In the genomic region with DNA sequence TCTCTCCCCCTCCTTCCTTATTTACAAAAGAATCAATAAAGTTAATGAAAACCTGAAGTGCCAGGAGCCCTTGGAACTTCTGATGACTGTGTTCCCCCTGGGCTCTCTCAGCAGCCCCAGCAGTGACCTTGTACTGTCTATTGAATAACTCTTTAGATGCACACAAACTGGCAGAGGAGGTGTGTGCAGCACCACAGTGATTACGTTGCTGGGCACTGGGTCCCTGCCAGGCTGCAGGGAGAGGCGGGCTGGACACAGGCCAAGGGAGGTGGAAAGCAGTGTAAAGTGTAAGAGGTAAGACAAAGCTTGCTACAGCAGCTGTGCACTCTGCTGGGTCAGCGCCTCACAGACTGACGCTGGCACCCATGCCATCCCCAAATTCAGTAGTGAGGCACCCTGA, we compare ENCODE assay signal across 9 mouse cellular contexts.
DNase-seq lines count a peak whose midpoint lies in the region; ATAC-seq and TF ChIP-seq lines count a peak whose summit lies in the region.
"Had no signal": no experiment of that assay in that cellular context is flagged by ENCODE, and none has a peak within 500 bp of the region (broad histone marks: within the 10 kb centered on the region; RNA-seq: fewer than 3 reads in every experiment).

No protein-coding gene starts in this region.

- no peaks in the 10 kb centered on the region for H3K9me3 ChIP-seq in hindbrain, embryonic 14.5 days (ENCODE audit: control insufficient read depth, low read length)
- H3K9me3 ChIP-seq in hindbrain, embryonic 12.5 days (replicated peaks), result no peaks in the 10 kb centered on the region
- H3K9me3 ChIP-seq in stomach, postnatal 0 days (ENCODE audit: control insufficient read depth, low read length), result no peaks in the 10 kb centered on the region
- H3K9me3 ChIP-seq: limb, embryonic 13.5 days had no signal

- DNase-seq in hindbrain, embryonic 14.5 days (ENCODE audit: low spot score), result peak; percentile 45
- peak; percentile 57 for DNase-seq in testis, postnatal 10 days (ENCODE audit: low spot score)
- no peak for DNase-seq in testis, postnatal 14 days (ENCODE audit: low spot score)
- peak; percentile 74 for DNase-seq in kidney, postnatal 10 days
- DNase-seq in stomach, postnatal 0 days (ENCODE audit: low spot score), result peak; percentile 88
- DNase-seq in gastrocnemius, postnatal 25 days, result no peak

- no peak overlapping the region for H3K27ac ChIP-seq in hindbrain, embryonic 14.5 days
- H3K27ac ChIP-seq in hindbrain, embryonic 12.5 days, result no peak overlapping the region
- H3K27ac ChIP-seq in stomach, postnatal 0 days (replicated peaks), result no peak overlapping the region

- no peak overlapping the region for H3K4me2 ChIP-seq in hindbrain, embryonic 14.5 days (replicated peaks)
- no peak overlapping the region for H3K4me2 ChIP-seq in hindbrain, embryonic 12.5 days (replicated peaks)
- H3K4me2 ChIP-seq in stomach, postnatal 0 days (replicated peaks; ENCODE audit: low read depth), result no peak overlapping the region
- H3K4me2 ChIP-seq: limb, embryonic 13.5 days had no signal

- H3K9ac ChIP-seq in hindbrain, embryonic 14.5 days, result no peak overlapping the region
- H3K9ac ChIP-seq in hindbrain, embryonic 12.5 days, result no peak overlapping the region
- no peak overlapping the region for H3K9ac ChIP-seq in stomach, postnatal 0 days (ENCODE audit: low read length)
- H3K9ac ChIP-seq: limb, embryonic 13.5 days had no signal

- no peak overlapping the region for H3K4me3 ChIP-seq in hindbrain, embryonic 14.5 days (replicated peaks; ENCODE audit: low read length)
- no peak overlapping the region for H3K4me3 ChIP-seq in hindbrain, embryonic 12.5 days
- no peak overlapping the region for H3K4me3 ChIP-seq in stomach, postnatal 0 days (ENCODE audit: low read depth, low read length)
- H3K4me3 ChIP-seq: limb, embryonic 13.5 days had no signal

- peaks cover 44% of the 10 kb centered on the region for H3K4me1 ChIP-seq in hindbrain, embryonic 14.5 days (replicated peaks; ENCODE audit: control insufficient read depth, insufficient read depth, low read length)
- peaks cover 50% of the 10 kb centered on the region for H3K4me1 ChIP-seq in hindbrain, embryonic 12.5 days
- no peaks in the 10 kb centered on the region for H3K4me1 ChIP-seq in stomach, postnatal 0 days (replicated peaks; ENCODE audit: control insufficient read depth, insufficient read depth)

- WGBS in hindbrain, embryonic 14.5 days, result 47% methylated on average over 4 of the region's 4 CpGs
- WGBS in hindbrain, embryonic 12.5 days, result 66% methylated on average over 4 of the region's 4 CpGs
- 39% methylated on average over 4 of the region's 4 CpGs for WGBS in stomach, postnatal 0 days

- H3K27me3 ChIP-seq in hindbrain, embryonic 14.5 days (ENCODE audit: control insufficient read depth, insufficient read depth, low read length), result no peaks in the 10 kb centered on the region
- no peaks in the 10 kb centered on the region for H3K27me3 ChIP-seq in hindbrain, embryonic 12.5 days
- H3K27me3 ChIP-seq in stomach, postnatal 0 days (ENCODE audit: control insufficient read depth, insufficient read depth, low read length), result no peaks in the 10 kb centered on the region
- H3K27me3 ChIP-seq: limb, embryonic 13.5 days had no signal

- TF ChIP-seq EP300 in stomach, postnatal 0 days (optimal IDR thresholded peaks at IDR 0.05), result no peak

- ATAC-seq in hindbrain, embryonic 14.5 days (ENCODE audit: low FRiP score), result peak; percentile 22; the same call in 1 of the 2 replicates
- ATAC-seq in hindbrain, embryonic 12.5 days (ENCODE audit: low FRiP score), result no peak
- ATAC-seq in stomach, postnatal 0 days (ENCODE audit: low FRiP score, low TSS enrichment), result peak; percentile 55; the same call in 1 of the 2 replicates
- no peak for ATAC-seq in megakaryocyte progenitor cell, adult 5-6 weeks (replicated peaks; ENCODE audit: poor library complexity)

- no peak for TF ChIP-seq CTCF in stomach, postnatal 0 days (IDR thresholded peaks at IDR 0.05; ENCODE audit: low read depth)

- 0 out of 2 replicates have a peak, but pooled peaks cover 8% of the 10 kb centered on the region for H3K36me3 ChIP-seq in hindbrain, embryonic 14.5 days (replicated peaks; ENCODE audit: control insufficient read depth, insufficient read depth)
- H3K36me3 ChIP-seq in hindbrain, embryonic 12.5 days, result 0 out of 2 replicates have a peak, but pooled peaks cover 14% of the 10 kb centered on the region
- no peaks in the 10 kb centered on the region for H3K36me3 ChIP-seq in stomach, postnatal 0 days (ENCODE audit: control insufficient read depth, insufficient read depth, low read length)

Comparison
In these comparisons a context has a peak if more than half of its experiments do, and no peak if none do; other contexts are left out.
1. ATAC-seq: peak in hindbrain, embryonic 14.5 days (single experiment) and stomach, postnatal 0 days (single experiment); none in hindbrain, embryonic 12.5 days (single experiment) and megakaryocyte progenitor cell, adult 5-6 weeks (single experiment).
2. DNase-seq: peak in hindbrain, embryonic 14.5 days (single experiment), testis, postnatal 10 days (single experiment), kidney, postnatal 10 days (single experiment) and stomach, postnatal 0 days (single experiment); none in testis, postnatal 14 days (single experiment) and gastrocnemius, postnatal 25 days (single experiment).